Mouse (Mus musculus): Measurements from ENCODE around the gene 1700016K19Rik.
A peak's percentile ranks its signal among the peaks of the same experiment; 100 is the strongest.

Gene 1700016K19Rik

GRCm38 (mm10) chr11:76035182-76035581, 35.5 kb downstream of the 1700016K19Rik start:
- no peak for DNase-seq (ENCODE audit: low spot score)

GRCm38 (mm10) chr11:76037581-76038294, 38.0 kb downstream of the 1700016K19Rik start:
- no peak for DNase-seq (ENCODE audit: low spot score)

GRCm38 (mm10) chr11:76039271-76040053, 39.8 kb downstream of the 1700016K19Rik start:
- no peak for DNase-seq (ENCODE audit: low spot score)

- no peak for DNase-seq (ENCODE audit: low spot score)
Observed at GRCm38 (mm10) chr11:76040106-76040505, 40.4 kb downstream of the 1700016K19Rik start.

GRCm38 (mm10) chr11:76040761-76041376, 41.2 kb downstream of the 1700016K19Rik start:
- DNase-seq (ENCODE audit: low spot score): no peak

GRCm38 (mm10) chr11:76042041-76042638, 42.4 kb downstream of the 1700016K19Rik start:
- DNase-seq (ENCODE audit: low spot score): no peak

- peak; percentile 31 for DNase-seq (ENCODE audit: low spot score)
Observed at GRCm38 (mm10) chr11:76042882-76043281, 43.2 kb downstream of the 1700016K19Rik start.

- no peak for DNase-seq (ENCODE audit: low spot score)
Observed at GRCm38 (mm10) chr11:76044468-76044867, 44.8 kb downstream of the 1700016K19Rik start.

GRCm38 (mm10) chr11:76045367-76045766, 45.7 kb downstream of the 1700016K19Rik start:
- no peak for DNase-seq (ENCODE audit: low spot score)

GRCm38 (mm10) chr11:76050509-76050908, 50.8 kb downstream of the 1700016K19Rik start:
- no peak for DNase-seq (ENCODE audit: low spot score)

- DNase-seq (ENCODE audit: low spot score): no peak
Observed at GRCm38 (mm10) chr11:76050967-76051512, 51.3 kb downstream of the 1700016K19Rik start.

- no peak for DNase-seq (ENCODE audit: low spot score)
Observed at GRCm38 (mm10) chr11:76052496-76052895, 52.8 kb downstream of the 1700016K19Rik start.

All from layer of hippocampus, adult 11-12 months (tissue).